Mouse (Mus musculus) limb, embryonic 12.5 days (tissue): ENCODE data around the gene Adam1b. TPM values are rescaled to one million over a fixed set of nuclear protein-coding genes. Genes with fewer than 3 reads are reported as not detected.
A peak's percentile ranks its signal among the peaks of the same experiment; 100 is the strongest.

Source experiments
- ATAC-seq: fragments of 200-750 bp; cut with Nextera tagmentation; 2 replicates; pipeline ENCODE4 v1.8.0; 2017; ENCODE audit warnings: low read depth, moderate TSS enrichment; ENCODE audit not compliant: insufficient number of reproducible peaks, insufficient read depth, low FRiP score, low TSS enrichment
- H3K27ac ChIP-seq: fragments of 300-500 bp; sonication (generic); 2 replicates; pipeline ENCODE4 v1.5.1; 2016; ENCODE audit warnings: mild to moderate bottlenecking, moderate library complexity
- H3K27me3 ChIP-seq: fragments of 300-500 bp; sonication (generic); 2 replicates; pipeline ENCODE4 v1.6.1; 2016; ENCODE audit warnings: mild to moderate bottlenecking, moderate library complexity
- H3K36me3 ChIP-seq: fragments of 300-500 bp; sonication (generic); 2 replicates; pipeline ENCODE4 v1.6.1; 2016; ENCODE audit warnings: mild to moderate bottlenecking, moderate library complexity
- H3K4me1 ChIP-seq: fragments of 300-500 bp; sonication (generic); replicated peaks from 2 replicates; pipeline ENCODE4 v1.6.1; 2016
- H3K4me2 ChIP-seq: fragments of 300-500 bp; sonication (generic); 2 replicates; pipeline ENCODE4 v1.6.1; 2016; ENCODE audit warnings: mild to moderate bottlenecking, moderate library complexity
- H3K4me3 ChIP-seq: fragments of 300-500 bp; sonication (generic); replicated peaks from 2 replicates; pipeline ENCODE4 v1.5.1; 2016; ENCODE audit warnings: mild to moderate bottlenecking
- H3K9ac ChIP-seq: fragments of 300-500 bp; sonication (generic); replicated peaks from 2 replicates; pipeline ENCODE4 v1.6.1; 2016; ENCODE audit warnings: mild to moderate bottlenecking, moderate library complexity
- H3K9me3 ChIP-seq: fragments of 300-500 bp; sonication (generic); 2 replicates; pipeline ENCODE4 v1.6.1; 2016; ENCODE audit warnings: mild to moderate bottlenecking, moderate library complexity
- WGBS: fragments of 180-500 bp; shearing (Covaris S2); methylation state at CpG from one replicate; pipeline ENCODE4 v1.1.7; 2016; 5-methylcytosine and 5-hydroxymethylcytosine counted together
- polyA plus RNA-seq: library from polyadenylated mRNA; unstranded; fragments of >200 nt; fragmentation: Nextera tagmentation; extraction: Ambion mirVana; gene quantifications from 2 replicates; pipeline ENCODE4 v1.2.1, GENCODE M21; 2016

Gene Adam1b
- polyA plus RNA-seq, 1 experiment from 2014 or later = 0.06 TPM

- H3K36me3 ChIP-seq = no peaks in the 10 kb centered on the region
- no peaks in the 10 kb centered on the region for H3K9me3 ChIP-seq
- WGBS = 70% methylated on average over 9 of the region's 9 CpGs
- peaks cover 26% of the 10 kb centered on the region for H3K4me1 ChIP-seq
- no peak overlapping the region for H3K4me2 ChIP-seq
- H3K27ac ChIP-seq = no peak overlapping the region
- no peak overlapping the region for H3K4me3 ChIP-seq
- H3K27me3 ChIP-seq = no peaks in the 10 kb centered on the region
- ATAC-seq = no peak
- no peak overlapping the region for H3K9ac ChIP-seq
Measured at GRCm38 (mm10) chr5:121455510-121456265, 47.5 kb downstream of the Adam1b start.

- 79% methylated on average over 3 of the region's 3 CpGs for WGBS
- H3K4me2 ChIP-seq = no peak overlapping the region
- H3K9ac ChIP-seq = no peak overlapping the region
- H3K27me3 ChIP-seq = no peaks in the 10 kb centered on the region
- peaks cover 30% of the 10 kb centered on the region for H3K4me1 ChIP-seq
- no peaks in the 10 kb centered on the region for H3K9me3 ChIP-seq
- H3K4me3 ChIP-seq = no peak overlapping the region
- ATAC-seq = no peak
- no peak overlapping the region for H3K27ac ChIP-seq
- peaks cover 8% of the 10 kb centered on the region; the same call in 1 of the 2 replicates for H3K36me3 ChIP-seq
Measured at GRCm38 (mm10) chr5:121454503-121454782, 48.8 kb downstream of the Adam1b start.

- peak overlapping the region; percentile 80; the same call in 1 of the 2 replicates for H3K4me2 ChIP-seq
- no peaks in the 10 kb centered on the region for H3K9me3 ChIP-seq
- peaks cover 13% of the 10 kb centered on the region; the same call in 1 of the 2 replicates for H3K36me3 ChIP-seq
- H3K27ac ChIP-seq = no peak overlapping the region
- 88% methylated on average over 13 of the region's 13 CpGs for WGBS
- no peak overlapping the region for H3K9ac ChIP-seq
- H3K4me1 ChIP-seq = peaks cover 30% of the 10 kb centered on the region
- H3K4me3 ChIP-seq = no peak overlapping the region
- no peak for ATAC-seq
- no peaks in the 10 kb centered on the region for H3K27me3 ChIP-seq
Measured at GRCm38 (mm10) chr5:121453743-121454502, 49.3 kb downstream of the Adam1b start.

- Histone ChIP-seq H3K36me3 (peaks cover 23% of the 10 kb centered on the region), H3K4me2 (peak overlapping the region; percentile 80), H3K4me3 (peak overlapping the region; percentile 84), H3K9ac (peak overlapping the region; percentile 93), H3K27ac (peak overlapping the region; percentile 93), H3K9me3 (no peaks in the 10 kb centered on the region), H3K4me1 (peaks cover 30% of the 10 kb centered on the region), H3K27me3 (no peaks in the 10 kb centered on the region)
- peak; percentile 16; the same call in 1 of the 2 replicates for ATAC-seq
- WGBS = 9% methylated on average over 9 of the region's 9 CpGs
Measured at GRCm38 (mm10) chr5:121452906-121453305, 50.3 kb downstream of the Adam1b start.

- peaks cover 29% of the 10 kb centered on the region for H3K36me3 ChIP-seq
- peak within 1 kb of the TSS; percentile 93 for H3K27ac ChIP-seq
- peak within 1 kb of the TSS; percentile 84 for H3K4me3 ChIP-seq
- H3K9ac ChIP-seq = peak within 1 kb of the TSS; percentile 93
- peak within 1 kb of the TSS; percentile 80 for H3K4me2 ChIP-seq
- peak; percentile 88 for ATAC-seq
- under 1% methylated on average over 89 of the region's 97 CpGs for WGBS
- no peaks in the 10 kb centered on the region for H3K27me3 ChIP-seq
- H3K9me3 ChIP-seq = no peaks in the 10 kb centered on the region
- peaks cover 30% of the 10 kb centered on the region for H3K4me1 ChIP-seq
Measured at GRCm38 (mm10) chr5:121452026-121452869, 51.0 kb downstream of the Adam1b start, which contains the start of gene Erp29. TSS of gene Erp29 (minus strand) at chr5:121452506.

GRCm38 (mm10) chr5:121451644-121452025, 51.6 kb downstream of the Adam1b start, which contains the start of gene Tmem116:
TSS of gene Tmem116 (plus strand) at chr5:121451893.
- peak within 1 kb of the TSS; percentile 93 for H3K27ac ChIP-seq
- H3K36me3 ChIP-seq = peaks cover 36% of the 10 kb centered on the region
- H3K4me1 ChIP-seq = peaks cover 30% of the 10 kb centered on the region
- H3K9ac ChIP-seq = peak within 1 kb of the TSS; percentile 93
- WGBS = 1% methylated on average over 17 of the region's 17 CpGs
- no peaks in the 10 kb centered on the region for H3K9me3 ChIP-seq
- no peaks in the 10 kb centered on the region for H3K27me3 ChIP-seq
- peak within 1 kb of the TSS; percentile 84 for H3K4me3 ChIP-seq
- peak; percentile 26; the same call in 1 of the 2 replicates for ATAC-seq
- peak within 1 kb of the TSS; percentile 80 for H3K4me2 ChIP-seq

GRCm38 (mm10) chr5:121451203-121451602, 52.0 kb downstream of the Adam1b start:
- peaks cover 30% of the 10 kb centered on the region for H3K4me1 ChIP-seq
- no peak overlapping the region; the same call in 1 of the 2 replicates for H3K27ac ChIP-seq
- peak overlapping the region; percentile 93 for H3K9ac ChIP-seq
- ATAC-seq = no peak
- H3K4me3 ChIP-seq = peak overlapping the region; percentile 84
- H3K36me3 ChIP-seq = peaks cover 40% of the 10 kb centered on the region
- no peaks in the 10 kb centered on the region for H3K9me3 ChIP-seq
- no peaks in the 10 kb centered on the region for H3K27me3 ChIP-seq
- peak overlapping the region; percentile 80 for H3K4me2 ChIP-seq
- 36% methylated on average over 8 of the region's 8 CpGs for WGBS

GRCm38 (mm10) chr5:121450476-121450875, 52.8 kb downstream of the Adam1b start:
- H3K4me2 ChIP-seq = peak overlapping the region; percentile 80; the same call in 1 of the 2 replicates

More at GRCm38 (mm10) chr5:121450476-121450875, 52.8 kb downstream of the Adam1b start:
- H3K36me3 ChIP-seq = peaks cover 47% of the 10 kb centered on the region
- ATAC-seq = no peak
- 0 out of 2 replicates have a peak overlapping the region, but pooled peaks have one; percentile 23 for H3K9ac ChIP-seq
- WGBS = 85% methylated on average over 9 of the region's 9 CpGs
- H3K9me3 ChIP-seq = no peaks in the 10 kb centered on the region
- no peak overlapping the region for H3K27ac ChIP-seq
- no peak overlapping the region for H3K4me3 ChIP-seq
- no peaks in the 10 kb centered on the region for H3K27me3 ChIP-seq
- H3K4me1 ChIP-seq = peaks cover 30% of the 10 kb centered on the region
